Mouse (Mus musculus) lung, embryonic 14.5 days (tissue): ENCODE results near the gene Rcan1. TPM values are rescaled to one million over a fixed set of nuclear protein-coding genes. Genes with fewer than 3 reads are reported as not detected.
A peak's percentile ranks its signal among the peaks of the same experiment; 100 is the strongest.

Experiments used
- ATAC-seq: fragments of 200-750 bp; cut with Nextera tagmentation; 2 replicates; pipeline ENCODE4 v1.8.0; 2017; ENCODE audit warnings: mild to moderate bottlenecking, moderate TSS enrichment, moderate library complexity; ENCODE audit not compliant: insufficient read depth
- DNase-seq: peaks from one replicate; pipeline ENCODE4 v3.0.0-alpha.2; 2015
- H3K27ac ChIP-seq: fragments of 300-500 bp; sonication (generic); 2 replicates; pipeline ENCODE4 v1.5.1; 2014; ENCODE audit warnings: low read depth, mild to moderate bottlenecking, moderate library complexity
- H3K27me3 ChIP-seq: fragments of 300-500 bp; sonication (generic); 2 replicates; pipeline ENCODE4 v1.6.1; 2014; ENCODE audit warnings: low read length, control low read depth; ENCODE audit not compliant: insufficient read depth
- H3K36me3 ChIP-seq: fragments of 300-500 bp; sonication (generic); 2 replicates; pipeline ENCODE4 v1.6.1; 2014; ENCODE audit warnings: control low read depth; ENCODE audit not compliant: insufficient read depth
- H3K4me1 ChIP-seq: fragments of 300-500 bp; sonication (generic); 2 replicates; pipeline ENCODE4 v1.6.1; 2014; ENCODE audit warnings: antibody characterized with exemption, control low read depth; ENCODE audit not compliant: insufficient read depth
- H3K4me2 ChIP-seq: fragments of 300-500 bp; sonication (generic); 2 replicates; pipeline ENCODE4 v1.6.1; 2014; ENCODE audit warnings: mild to moderate bottlenecking
- H3K4me3 ChIP-seq: fragments of 300-500 bp; sonication (generic); 2 replicates; pipeline ENCODE4 v1.5.1; 2014; ENCODE audit warnings: low read depth, low read length
- H3K9ac ChIP-seq: fragments of 300-500 bp; sonication (generic); 2 replicates; pipeline ENCODE4 v1.6.1; 2014
- H3K9me3 ChIP-seq: fragments of 300-500 bp; sonication (generic); 2 replicates; pipeline ENCODE4 v1.6.1; 2016; ENCODE audit warnings: low read depth, low read length, control low read depth
- CTCF ChIP-seq: IDR thresholded peaks from 2 replicates; pipeline ENCODE4 v1.5.1; 2016; ENCODE audit warnings: antibody characterized with exemption, low read depth
- WGBS: fragments of 180-500 bp; shearing (Covaris S2); extraction: QIAGEN DNeasy Blood & Tissue Kit; methylation state at CpG from one replicate; pipeline ENCODE4 v1.1.7; 2014; 5-methylcytosine and 5-hydroxymethylcytosine counted together
- polyA plus RNA-seq: library from polyadenylated mRNA; unstranded; fragments of >200 nt; fragmentation: Nextera tagmentation; extraction: Ambion mirVana; gene quantifications from 2 replicates; pipeline ENCODE4 v1.2.1, GENCODE M21; 2014

Rcan1 gene
- polyA plus RNA-seq, 1 experiment from 2014 or later: 47.8 TPM

- H3K9ac ChIP-seq: no peak overlapping the region; the same call in 1 of the 2 replicates
- H3K36me3 ChIP-seq: no peaks in the 10 kb centered on the region
- DNase-seq (peak; percentile 88), ATAC-seq (peak; percentile 78)
- WGBS: 12% methylated on average over 19 of the region's 19 CpGs
- peak overlapping the region; percentile 43 for H3K4me2 ChIP-seq
- H3K4me3 ChIP-seq: no peak overlapping the region
- TF ChIP-seq CTCF: peak; percentile 46
- peak overlapping the region; percentile 88 for H3K27ac ChIP-seq
- H3K4me1 ChIP-seq: peaks cover 20% of the 10 kb centered on the region
- H3K9me3 ChIP-seq: no peaks in the 10 kb centered on the region
- no peaks in the 10 kb centered on the region for H3K27me3 ChIP-seq
Observed at GRCm38 (mm10) chr16:92428197-92428950, 42.3 kb downstream of the Rcan1 start.

- Histone ChIP-seq H3K27ac (no peak overlapping the region), H3K27me3 (no peaks in the 10 kb centered on the region), H3K9me3 (no peaks in the 10 kb centered on the region), H3K4me3 (no peak overlapping the region), H3K36me3 (no peaks in the 10 kb centered on the region), H3K4me1 (peaks cover 20% of the 10 kb centered on the region), H3K9ac (no peak overlapping the region), H3K4me2 (no peak overlapping the region)
- no peak for DNase-seq
- no peak for TF ChIP-seq CTCF
- no peak for ATAC-seq
- 38% methylated on average over 6 of the region's 6 CpGs for WGBS
Observed at GRCm38 (mm10) chr16:92426708-92427107, 44.0 kb downstream of the Rcan1 start.

GRCm38 (mm10) chr16:92425875-92426274 lies 44.8 kb downstream of the Rcan1 start:
- no peak for DNase-seq
- 68% methylated on average over 11 of the region's 11 CpGs for WGBS
- no peak for TF ChIP-seq CTCF
- Histone ChIP-seq H3K9ac (no peak overlapping the region), H3K4me3 (no peak overlapping the region), H3K4me1 (peaks cover 20% of the 10 kb centered on the region), H3K4me2 (no peak overlapping the region), H3K36me3 (no peaks in the 10 kb centered on the region), H3K27ac (no peak overlapping the region), H3K9me3 (no peaks in the 10 kb centered on the region), H3K27me3 (no peaks in the 10 kb centered on the region)
- no peak for ATAC-seq

GRCm38 (mm10) chr16:92423363-92423762 lies 47.3 kb downstream of the Rcan1 start:
- H3K27me3 ChIP-seq: no peaks in the 10 kb centered on the region
- ATAC-seq (no peak), DNase-seq (no peak)
- 53% methylated on average over 10 of the region's 10 CpGs for WGBS
- TF ChIP-seq CTCF: no peak
- peaks cover 14% of the 10 kb centered on the region; the same call in 1 of the 2 replicates for H3K4me1 ChIP-seq
- no peak overlapping the region for H3K4me3 ChIP-seq
- H3K36me3 ChIP-seq: no peaks in the 10 kb centered on the region
- no peak overlapping the region for H3K4me2 ChIP-seq
- no peak overlapping the region for H3K9ac ChIP-seq
- H3K27ac ChIP-seq: peak overlapping the region; percentile 30; the same call in 1 of the 2 replicates
- H3K9me3 ChIP-seq: no peaks in the 10 kb centered on the region

- Histone ChIP-seq H3K9ac (no peak overlapping the region), H3K4me3 (no peak overlapping the region), H3K4me2 (no peak overlapping the region), H3K36me3 (no peaks in the 10 kb centered on the region), H3K9me3 (no peaks in the 10 kb centered on the region), H3K27me3 (no peaks in the 10 kb centered on the region), H3K4me1 (peaks cover 7% of the 10 kb centered on the region; the same call in 1 of the 2 replicates), H3K27ac (peak overlapping the region; percentile 30; the same call in 1 of the 2 replicates)
- no peak for DNase-seq
- no peak for TF ChIP-seq CTCF
- ATAC-seq: no peak
- 83% methylated on average over 13 of the region's 13 CpGs for WGBS
Observed at GRCm38 (mm10) chr16:92422435-92423362, 48.0 kb downstream of the Rcan1 start.

GRCm38 (mm10) chr16:92421147-92421934 lies 49.3 kb downstream of the Rcan1 start:
- no peak overlapping the region for H3K9ac ChIP-seq
- DNase-seq: no peak
- H3K27me3 ChIP-seq: no peaks in the 10 kb centered on the region
- H3K9me3 ChIP-seq: no peaks in the 10 kb centered on the region
- no peak overlapping the region for H3K4me2 ChIP-seq
- no peak overlapping the region for H3K4me3 ChIP-seq
- no peaks in the 10 kb centered on the region for H3K4me1 ChIP-seq
- H3K36me3 ChIP-seq: no peaks in the 10 kb centered on the region
- WGBS: 60% methylated on average over 13 of the region's 13 CpGs
- peak; percentile 55 for TF ChIP-seq CTCF
- no peak for ATAC-seq
- H3K27ac ChIP-seq: no peak overlapping the region
